Mouse (Mus musculus) embryonic facial prominence, embryonic 13.5 days (tissue): Measurements from ENCODE around the gene Lrrc52. TPM values are rescaled to one million over a fixed set of nuclear protein-coding genes. Genes with fewer than 3 reads are reported as not detected.

ENCODE experiments used
- ATAC-seq: fragments of 200-750 bp; cut with Nextera tagmentation; 2 replicates; pipeline ENCODE4 v1.8.0; 2017; ENCODE audit warnings: low read depth; ENCODE audit not compliant: insufficient number of reproducible peaks, insufficient read depth, low FRiP score, low TSS enrichment
- H3K27ac ChIP-seq: fragments of 300-500 bp; sonication (generic); 2 replicates; pipeline ENCODE4 v1.5.1; 2015; ENCODE audit warnings: moderate library complexity, mild to moderate bottlenecking, inconsistent platforms
- H3K27me3 ChIP-seq: fragments of 300-500 bp; sonication (generic); 2 replicates; pipeline ENCODE4 v1.6.1; 2015; ENCODE audit warnings: mild to moderate bottlenecking, inconsistent platforms
- H3K36me3 ChIP-seq: fragments of 300-500 bp; sonication (generic); 2 replicates; pipeline ENCODE4 v1.6.1; 2015; ENCODE audit warnings: mild to moderate bottlenecking, inconsistent platforms
- H3K4me1 ChIP-seq: fragments of 300-500 bp; sonication (generic); 2 replicates; pipeline ENCODE4 v1.6.1; 2015; ENCODE audit warnings: inconsistent platforms
- H3K4me2 ChIP-seq: fragments of 300-500 bp; sonication (generic); 2 replicates; pipeline ENCODE4 v1.6.1; 2015; ENCODE audit warnings: moderate library complexity, mild to moderate bottlenecking, inconsistent platforms
- H3K4me3 ChIP-seq: fragments of 300-500 bp; sonication (generic); 2 replicates; pipeline ENCODE4 v1.5.1; 2015; ENCODE audit warnings: mild to moderate bottlenecking, inconsistent platforms
- H3K9ac ChIP-seq: fragments of 300-500 bp; sonication (generic); 2 replicates; pipeline ENCODE4 v1.6.1; 2015; ENCODE audit warnings: mild to moderate bottlenecking, inconsistent platforms
- H3K9me3 ChIP-seq: fragments of 300-500 bp; sonication (generic); 2 replicates; pipeline ENCODE4 v1.6.1; 2016; ENCODE audit warnings: inconsistent platforms
- WGBS: fragments of 180-500 bp; shearing (Covaris S2); methylation state at CpG from one replicate; pipeline ENCODE4 v1.1.7; 2015; ENCODE audit warnings: mixed read lengths; 5-methylcytosine and 5-hydroxymethylcytosine counted together
- polyA plus RNA-seq: library from polyadenylated mRNA; unstranded; fragments of >200 nt; fragmentation: Nextera tagmentation; extraction: Ambion mirVana; gene quantifications from 2 replicates; pipeline ENCODE4 v1.2.1, GENCODE M21; 2015

Lrrc52 gene
- polyA plus RNA-seq: not detected in 2 replicates

DNA sequence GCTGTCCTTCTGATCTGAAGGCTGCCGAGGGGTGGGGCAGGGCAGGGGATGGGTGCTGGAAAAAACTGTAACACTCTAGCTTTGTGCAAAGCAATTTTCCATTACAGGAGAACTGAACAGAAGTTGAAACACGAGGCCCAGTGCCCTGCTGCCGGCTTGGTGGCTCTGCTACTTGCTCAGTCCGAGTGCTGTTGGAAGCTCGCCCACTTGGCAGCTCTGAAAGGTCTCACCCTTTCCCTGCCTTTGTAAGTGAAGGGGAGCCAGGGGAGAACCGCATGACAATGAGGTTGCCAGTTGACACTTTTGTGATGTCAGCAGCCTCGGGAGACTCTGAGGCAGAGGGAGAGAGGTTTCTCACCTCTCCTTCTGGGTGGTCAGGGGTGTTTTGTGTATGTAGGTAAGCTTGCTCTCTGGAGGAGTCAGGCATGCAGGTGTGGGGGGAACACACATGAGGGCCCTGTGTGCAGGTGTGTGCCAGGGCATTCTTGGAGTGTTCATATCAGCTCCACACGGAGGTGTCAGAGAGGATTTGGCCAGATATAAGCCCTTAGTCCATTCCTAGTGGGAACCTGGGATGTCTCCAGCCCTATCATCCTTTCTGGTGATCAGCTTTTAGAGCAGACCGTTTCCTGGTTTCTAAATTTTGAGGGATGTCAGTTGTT is at the start of gene Lrrc52:
Gene Lrrc52, minus strand, starts transcription at position 16 of the 662 bp plus-strand sequence.
- H3K4me3 ChIP-seq: no peak within 1 kb of the TSS
- H3K27me3 ChIP-seq: 0 out of 2 replicates have a peak, but pooled peaks cover 3% of the 10 kb centered on the region
- no peak for ATAC-seq
- 35% methylated on average over 9 of the region's 9 CpGs for WGBS
- no peaks in the 10 kb centered on the region for H3K4me1 ChIP-seq
- H3K4me2 ChIP-seq: no peak within 1 kb of the TSS
- H3K9me3 ChIP-seq: no peaks in the 10 kb centered on the region
- no peak within 1 kb of the TSS for H3K9ac ChIP-seq
- no peaks in the 10 kb centered on the region for H3K36me3 ChIP-seq
- no peak within 1 kb of the TSS for H3K27ac ChIP-seq

- no peak overlapping the region for H3K4me2 ChIP-seq
- H3K27ac ChIP-seq: no peak overlapping the region
- H3K9me3 ChIP-seq: no peaks in the 10 kb centered on the region
- WGBS: 81% methylated on average over 9 of the region's 9 CpGs
- H3K4me3 ChIP-seq: no peak overlapping the region
- no peaks in the 10 kb centered on the region for H3K4me1 ChIP-seq
- no peak overlapping the region for H3K9ac ChIP-seq
- no peaks in the 10 kb centered on the region for H3K27me3 ChIP-seq
- no peak for ATAC-seq
- no peaks in the 10 kb centered on the region for H3K36me3 ChIP-seq
Observed at GRCm38 (mm10) chr1:167511621-167512020, 45.0 kb upstream of the Lrrc52 start.

DNA sequence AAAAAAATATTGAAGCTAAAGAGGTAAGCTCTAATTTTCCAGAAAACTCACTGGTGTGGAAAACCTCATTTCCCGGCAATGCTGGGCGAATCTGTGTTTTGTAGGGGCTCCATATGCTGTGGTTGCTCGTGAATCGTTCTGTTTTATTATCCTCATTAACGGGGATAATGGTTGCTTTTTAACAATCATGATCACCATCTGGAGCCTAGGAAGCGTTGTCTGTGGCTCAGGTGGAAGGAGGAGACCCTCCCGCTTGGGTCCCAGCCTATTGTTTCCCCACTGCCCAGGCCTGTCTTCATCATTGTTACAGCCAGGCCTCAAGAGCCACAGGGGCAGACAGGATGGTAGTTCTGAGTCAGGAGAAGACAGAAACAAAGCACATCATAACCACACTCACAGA is 39.5 kb upstream of the Lrrc52 start:
- no peaks in the 10 kb centered on the region for H3K9me3 ChIP-seq
- no peak overlapping the region for H3K27ac ChIP-seq
- no peaks in the 10 kb centered on the region for H3K36me3 ChIP-seq
- 82% methylated on average over 7 of the region's 7 CpGs for WGBS
- no peak for ATAC-seq
- no peak overlapping the region for H3K4me3 ChIP-seq
- H3K4me2 ChIP-seq: no peak overlapping the region
- H3K27me3 ChIP-seq: no peaks in the 10 kb centered on the region
- H3K9ac ChIP-seq: no peak overlapping the region
- H3K4me1 ChIP-seq: no peaks in the 10 kb centered on the region

DNA sequence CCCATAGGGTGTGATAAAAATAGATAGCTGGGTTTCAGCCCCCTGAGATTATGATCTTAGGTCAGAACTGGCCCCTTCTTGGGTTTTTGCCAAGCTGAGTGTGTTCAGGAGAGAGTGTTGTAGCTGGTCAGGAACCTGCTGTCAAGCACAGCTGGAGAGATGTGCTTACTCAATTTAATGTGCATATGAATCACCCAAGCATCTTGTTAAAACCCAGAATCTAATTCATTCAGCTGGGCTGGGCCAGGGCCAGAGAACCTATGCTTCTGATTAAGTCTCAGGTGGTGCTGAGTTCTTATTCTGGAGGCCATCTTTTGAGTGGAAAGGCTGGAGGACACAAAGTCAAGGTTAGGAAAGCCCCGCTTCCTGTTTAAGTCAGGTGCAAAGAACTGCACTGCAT is 38.8 kb upstream of the Lrrc52 start:
- Histone ChIP-seq H3K4me1 (peaks cover 4% of the 10 kb centered on the region), H3K4me3 (no peak overlapping the region), H3K27ac (no peak overlapping the region), H3K27me3 (0 out of 2 replicates have a peak, but pooled peaks cover 2% of the 10 kb centered on the region), H3K9me3 (no peaks in the 10 kb centered on the region), H3K36me3 (no peaks in the 10 kb centered on the region), H3K9ac (no peak overlapping the region), H3K4me2 (no peak overlapping the region)
- ATAC-seq: no peak
- 95% methylated on average over 1 of the region's 1 CpGs for WGBS

GRCm38 (mm10) chr1:167499097-167499850 is 32.7 kb upstream of the Lrrc52 start:
- Histone ChIP-seq H3K27ac (no peak overlapping the region), H3K4me2 (peak overlapping the region; percentile 24), H3K9ac (no peak overlapping the region), H3K9me3 (no peaks in the 10 kb centered on the region), H3K4me3 (no peak overlapping the region), H3K36me3 (no peaks in the 10 kb centered on the region), H3K4me1 (peaks cover 28% of the 10 kb centered on the region), H3K27me3 (peaks cover 27% of the 10 kb centered on the region)
- no peak for ATAC-seq
- 40% methylated on average over 12 of the region's 12 CpGs for WGBS

- ATAC-seq: no peak
- no peak overlapping the region for H3K4me3 ChIP-seq
Observed at GRCm38 (mm10) chr1:167497991-167498390, 31.4 kb upstream of the Lrrc52 start.

GRCm38 (mm10) chr1:167497560-167497959 is 31.0 kb upstream of the Lrrc52 start:
- Histone ChIP-seq H3K9ac (no peak overlapping the region), H3K4me1 (peaks cover 28% of the 10 kb centered on the region), H3K9me3 (no peaks in the 10 kb centered on the region), H3K4me2 (no peak overlapping the region), H3K27me3 (peaks cover 27% of the 10 kb centered on the region), H3K36me3 (no peaks in the 10 kb centered on the region), H3K27ac (no peak overlapping the region), H3K4me3 (no peak overlapping the region)
- ATAC-seq: no peak
- 54% methylated on average over 3 of the region's 3 CpGs for WGBS

More at GRCm38 (mm10) chr1:167497991-167498390, 31.4 kb upstream of the Lrrc52 start:
- Histone ChIP-seq H3K9ac (no peak overlapping the region), H3K36me3 (no peaks in the 10 kb centered on the region), H3K27me3 (peaks cover 27% of the 10 kb centered on the region), H3K27ac (no peak overlapping the region), H3K4me1 (peaks cover 28% of the 10 kb centered on the region), H3K4me2 (no peak overlapping the region), H3K9me3 (no peaks in the 10 kb centered on the region)
- WGBS: 28% methylated on average over 10 of the region's 10 CpGs

DNA sequence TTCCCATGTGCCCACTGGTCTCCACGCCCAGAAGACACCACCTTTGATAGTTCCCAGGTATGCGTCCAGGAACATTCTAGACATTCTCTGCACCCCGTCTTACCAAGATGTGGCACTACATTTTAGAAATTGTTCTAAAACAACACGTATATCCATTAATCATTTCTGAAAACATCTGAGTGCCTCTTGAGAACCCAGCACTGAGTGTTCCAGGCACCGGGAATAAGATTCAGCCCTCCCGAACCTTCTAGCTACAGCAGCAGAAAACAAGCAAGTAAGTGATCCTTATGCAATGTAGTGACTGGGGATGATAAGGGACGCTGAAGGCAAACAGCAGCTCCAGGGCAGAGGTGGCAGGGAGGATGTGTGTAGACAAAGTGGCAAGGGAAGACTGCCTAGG is 24.9 kb upstream of the Lrrc52 start:
- no peaks in the 10 kb centered on the region for H3K36me3 ChIP-seq
- no peak for ATAC-seq
- no peaks in the 10 kb centered on the region for H3K4me1 ChIP-seq
- H3K9me3 ChIP-seq: no peaks in the 10 kb centered on the region
- 84% methylated on average over 7 of the region's 7 CpGs for WGBS
- no peak overlapping the region for H3K27ac ChIP-seq
- H3K9ac ChIP-seq: no peak overlapping the region
- peaks cover 6% of the 10 kb centered on the region; the same call in 1 of the 2 replicates for H3K27me3 ChIP-seq
- no peak overlapping the region for H3K4me3 ChIP-seq
- no peak overlapping the region for H3K4me2 ChIP-seq

- no peak for ATAC-seq
- H3K9me3 ChIP-seq: no peaks in the 10 kb centered on the region
- no peak overlapping the region for H3K4me3 ChIP-seq
- no peak overlapping the region for H3K27ac ChIP-seq
- no peaks in the 10 kb centered on the region for H3K27me3 ChIP-seq
- no peaks in the 10 kb centered on the region for H3K36me3 ChIP-seq
- H3K9ac ChIP-seq: no peak overlapping the region
- no peak overlapping the region for H3K4me2 ChIP-seq
- WGBS: 90% methylated on average over 5 of the region's 5 CpGs
- H3K4me1 ChIP-seq: no peaks in the 10 kb centered on the region
Observed at GRCm38 (mm10) chr1:167487933-167488332, 21.4 kb upstream of the Lrrc52 start.

- no peaks in the 10 kb centered on the region for H3K4me1 ChIP-seq
- no peak overlapping the region for H3K4me2 ChIP-seq
- H3K4me3 ChIP-seq: no peak overlapping the region
- WGBS: 82% methylated on average over 3 of the region's 3 CpGs
- H3K9ac ChIP-seq: no peak overlapping the region
- no peak for ATAC-seq
- H3K9me3 ChIP-seq: no peaks in the 10 kb centered on the region
- no peaks in the 10 kb centered on the region for H3K36me3 ChIP-seq
- H3K27me3 ChIP-seq: no peaks in the 10 kb centered on the region
- H3K27ac ChIP-seq: no peak overlapping the region
Observed at GRCm38 (mm10) chr1:167486959-167487680, 20.5 kb upstream of the Lrrc52 start.

DNA sequence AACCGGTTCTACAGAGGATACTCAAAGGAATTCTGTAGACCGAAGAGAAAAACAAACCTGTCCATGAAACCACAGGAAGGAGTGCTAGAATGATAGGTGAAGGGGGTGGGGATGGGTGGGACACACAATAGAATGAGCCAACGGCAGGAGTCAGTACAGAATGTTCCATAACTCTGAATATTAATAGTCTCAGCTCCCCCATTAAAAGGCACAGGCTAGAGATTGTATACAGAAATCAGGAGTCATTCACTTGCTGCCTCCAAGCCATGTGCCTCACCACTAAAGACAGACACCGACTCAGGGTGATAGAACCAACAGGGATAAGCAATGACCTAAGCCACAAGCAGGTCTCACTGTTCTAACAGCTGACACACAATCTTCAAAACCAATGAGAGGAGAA is 16.3 kb upstream of the Lrrc52 start:
- Histone ChIP-seq H3K4me2 (no peak overlapping the region), H3K9me3 (no peaks in the 10 kb centered on the region), H3K9ac (no peak overlapping the region), H3K36me3 (no peaks in the 10 kb centered on the region), H3K27me3 (no peaks in the 10 kb centered on the region), H3K4me1 (no peaks in the 10 kb centered on the region), H3K27ac (no peak overlapping the region), H3K4me3 (no peak overlapping the region)
- WGBS: 79% methylated on average over 4 of the region's 4 CpGs
- no peak for ATAC-seq
